Comparison of ENCODE assay signal across 8 mouse cellular contexts in the genomic region with DNA sequence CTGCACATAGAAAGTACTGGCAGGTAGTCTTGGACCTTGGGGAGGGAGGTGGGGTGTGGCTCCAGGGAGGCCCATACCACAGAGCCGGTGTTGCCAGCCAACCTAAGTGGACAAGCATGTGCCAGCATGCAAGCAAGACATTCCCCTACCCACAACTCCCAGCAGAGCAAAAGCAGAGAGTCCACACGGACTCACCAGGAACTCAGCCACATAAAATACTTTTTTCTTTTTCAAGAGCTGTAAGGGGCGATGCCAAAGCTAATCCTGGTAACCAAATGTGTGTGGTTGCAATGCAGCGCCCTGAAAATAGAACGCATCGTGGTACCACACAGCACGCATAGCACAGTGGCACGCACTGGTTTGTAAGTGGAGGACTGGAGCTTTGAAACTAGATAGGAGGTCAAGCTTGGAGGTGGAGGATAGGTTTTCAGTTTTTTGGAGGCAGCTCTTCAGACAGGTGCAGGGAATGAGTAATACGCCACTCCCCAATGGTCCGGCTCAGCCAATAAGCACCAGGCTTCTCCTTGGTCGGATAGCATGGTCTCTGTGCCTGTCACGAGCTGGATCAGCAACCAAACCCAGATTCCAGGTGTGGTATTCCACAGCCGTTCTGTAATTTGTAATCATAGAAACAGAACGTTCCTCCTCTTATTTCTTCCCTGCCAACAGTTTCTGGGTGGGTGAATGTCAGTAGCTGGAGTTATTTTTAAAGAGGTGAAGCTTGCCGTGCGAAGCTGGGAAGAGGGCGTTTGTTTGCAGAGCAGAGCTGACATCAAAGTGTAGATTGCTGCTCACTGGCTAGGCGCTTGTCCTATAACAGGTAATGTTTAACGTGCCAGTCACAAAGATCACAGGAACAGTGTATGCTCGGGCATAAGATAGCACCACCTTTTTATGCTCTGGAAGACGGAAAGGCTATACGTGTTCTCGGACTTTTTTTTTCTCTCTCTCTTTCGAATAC.
A peak's percentile ranks its signal among the peaks of the same experiment; 100 is the strongest.
DNase-seq lines count a peak whose midpoint lies in the region; ATAC-seq lines count a peak whose summit lies in the region.

No protein-coding gene starts in this region.

- H3K36me3 ChIP-seq in embryonic facial prominence, embryonic 12.5 days = no peaks in the 10 kb centered on the region
- no peaks in the 10 kb centered on the region for H3K36me3 ChIP-seq in embryonic facial prominence, embryonic 10.5 days (replicated peaks)
- H3K36me3 ChIP-seq in liver, embryonic 11.5 days (ENCODE audit: control insufficient read depth, insufficient read depth, low read length) = no peaks in the 10 kb centered on the region

- no peak overlapping the region for H3K27ac ChIP-seq in embryonic facial prominence, embryonic 12.5 days
- no peak overlapping the region for H3K27ac ChIP-seq in embryonic facial prominence, embryonic 10.5 days (replicated peaks)
- H3K27ac ChIP-seq in liver, embryonic 11.5 days (ENCODE audit: low read depth, low read length) = no peak overlapping the region

- ATAC-seq in embryonic facial prominence, embryonic 12.5 days (ENCODE audit: insufficient number of reproducible peaks, insufficient read depth, low FRiP score, low TSS enrichment) = peak; percentile 80; the same call in 1 of the 2 replicates
- ATAC-seq in liver, embryonic 11.5 days (replicated peaks; ENCODE audit: low FRiP score) = peak; percentile 58
- ATAC-seq in erythroid progenitor cell, adult 5-6 weeks (replicated peaks; ENCODE audit: low FRiP score, poor library complexity, severe bottlenecking) = no peak

- H3K9ac ChIP-seq in embryonic facial prominence, embryonic 12.5 days = no peak overlapping the region
- no peak overlapping the region for H3K9ac ChIP-seq in liver, embryonic 11.5 days (ENCODE audit: low read depth, low read length)

- no peaks in the 10 kb centered on the region for H3K9me3 ChIP-seq in embryonic facial prominence, embryonic 12.5 days
- H3K9me3 ChIP-seq in embryonic facial prominence, embryonic 10.5 days = no peaks in the 10 kb centered on the region
- no peaks in the 10 kb centered on the region for H3K9me3 ChIP-seq in liver, embryonic 11.5 days (ENCODE audit: control insufficient read depth, low read length)

- H3K4me2 ChIP-seq in embryonic facial prominence, embryonic 12.5 days (replicated peaks) = 0 out of 2 replicates have a peak overlapping the region, but pooled peaks have one; percentile 15
- no peak overlapping the region for H3K4me2 ChIP-seq in liver, embryonic 11.5 days

- WGBS in embryonic facial prominence, embryonic 12.5 days = 72% methylated on average over 24 of the region's 24 CpGs
- WGBS in embryonic facial prominence, embryonic 10.5 days = 83% methylated on average over 24 of the region's 24 CpGs
- WGBS in liver, embryonic 11.5 days = 70% methylated on average over 24 of the region's 24 CpGs

- H3K4me1 ChIP-seq in embryonic facial prominence, embryonic 12.5 days = peaks cover 4% of the 10 kb centered on the region; the same call in 1 of the 2 replicates
- H3K4me1 ChIP-seq in embryonic facial prominence, embryonic 10.5 days = no peaks in the 10 kb centered on the region
- no peaks in the 10 kb centered on the region; the same call in 1 of the 2 replicates for H3K4me1 ChIP-seq in liver, embryonic 11.5 days (replicated peaks; ENCODE audit: control insufficient read depth, insufficient read depth, low read length)

- no peak for DNase-seq in embryonic facial prominence, embryonic 10.5 days (ENCODE audit: low spot score)
- peak; percentile 62 to 81 for DNase-seq in heart, adult 18-20 months
- DNase-seq in kidney, postnatal 10 days = peak; percentile 52
- no peak for DNase-seq in liver, embryonic 11.5 days (ENCODE audit: low spot score)
- DNase-seq in skeletal muscle tissue, adult 2 months (ENCODE audit: low read depth, low spot score) = peak; percentile 90
- DNase-seq in spleen, postnatal 14 days (ENCODE audit: low spot score in 2 of 2) = no peak

- no peaks in the 10 kb centered on the region for H3K27me3 ChIP-seq in embryonic facial prominence, embryonic 12.5 days
- H3K27me3 ChIP-seq in embryonic facial prominence, embryonic 10.5 days (replicated peaks; ENCODE audit: low read depth, poor library complexity, severe bottlenecking) = no peaks in the 10 kb centered on the region
- no peaks in the 10 kb centered on the region for H3K27me3 ChIP-seq in liver, embryonic 11.5 days (replicated peaks; ENCODE audit: control insufficient read depth, insufficient read depth, low read length)

- H3K4me3 ChIP-seq in embryonic facial prominence, embryonic 12.5 days = no peak overlapping the region
- H3K4me3 ChIP-seq in embryonic facial prominence, embryonic 10.5 days = no peak overlapping the region
- no peak overlapping the region for H3K4me3 ChIP-seq in liver, embryonic 11.5 days (ENCODE audit: low read depth, low read length)

Comparison
In these comparisons a context has a peak if more than half of its experiments do, and no peak if none do; other contexts are left out.
1. DNase-seq: peak in heart, adult 18-20 months (2 of 2), kidney, postnatal 10 days (single experiment) and skeletal muscle tissue, adult 2 months (single experiment); none in embryonic facial prominence, embryonic 10.5 days (single experiment), liver, embryonic 11.5 days (single experiment) and spleen, postnatal 14 days (0 of 2).